Mouse (Mus musculus) spleen, adult 2 months (tissue): ENCODE measurements around the gene Rab11fip3.

ENCODE experiments used
- CTCF ChIP-seq: fragments of 200-500 bp; IDR thresholded peaks from 2 replicates; pipeline ENCODE4 v1.5.1; 2011; ENCODE audit warnings: mild to moderate bottlenecking, inconsistent platforms; ENCODE audit not compliant: insufficient read depth, insufficient read length, insufficient replicate concordance; ENCODE audit errors: extremely low read depth
- POLR2A ChIP-seq: fragments of 200-500 bp; IDR thresholded peaks from 2 replicates; pipeline ENCODE4 v1.6.1; 2011; ENCODE audit warnings: low read depth, low read length, inconsistent platforms

DNA sequence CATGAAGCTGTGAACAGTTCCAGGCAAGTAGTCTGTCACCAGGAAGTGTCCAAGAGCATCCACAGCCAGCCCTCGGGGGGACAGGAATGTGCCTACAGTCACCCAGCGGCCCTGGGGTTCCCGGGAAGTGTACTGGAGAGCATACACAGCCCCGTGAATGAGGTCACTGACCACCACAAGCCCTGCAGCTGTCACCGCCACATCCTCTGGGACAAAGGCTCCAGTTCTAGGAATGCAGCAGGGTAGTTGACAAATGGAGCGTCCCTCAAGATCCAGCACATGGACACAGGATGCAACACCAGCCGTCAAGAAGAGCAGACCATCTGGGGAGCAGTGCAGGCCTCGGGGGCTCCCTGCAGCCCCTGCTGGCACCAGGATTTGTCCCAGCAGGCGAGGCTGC lies 125.6 kb downstream of the Rab11fip3 start:
- TF ChIP-seq CTCF (no peak), POLR2A (no peak)
